Mouse (Mus musculus) kidney, postnatal 4 days (tissue): ENCODE measurements around the gene Prkn.

ENCODE experiments used
- DNase-seq, 2 experiments: peaks; one replicate each; pipeline ENCODE4 v3.0.0; 2021; ENCODE audit warnings: mixed read lengths in 2 of 2

Gene Prkn

GRCm38 (mm10) chr17:12051031-12051430 lies 1210.8 kb downstream of the Prkn start:
- no peak for DNase-seq

- no peak for DNase-seq
Observed at GRCm38 (mm10) chr17:12052651-12053050, 1212.5 kb downstream of the Prkn start.

GRCm38 (mm10) chr17:12059041-12059440 lies 1218.9 kb downstream of the Prkn start:
- DNase-seq: no peak

DNA sequence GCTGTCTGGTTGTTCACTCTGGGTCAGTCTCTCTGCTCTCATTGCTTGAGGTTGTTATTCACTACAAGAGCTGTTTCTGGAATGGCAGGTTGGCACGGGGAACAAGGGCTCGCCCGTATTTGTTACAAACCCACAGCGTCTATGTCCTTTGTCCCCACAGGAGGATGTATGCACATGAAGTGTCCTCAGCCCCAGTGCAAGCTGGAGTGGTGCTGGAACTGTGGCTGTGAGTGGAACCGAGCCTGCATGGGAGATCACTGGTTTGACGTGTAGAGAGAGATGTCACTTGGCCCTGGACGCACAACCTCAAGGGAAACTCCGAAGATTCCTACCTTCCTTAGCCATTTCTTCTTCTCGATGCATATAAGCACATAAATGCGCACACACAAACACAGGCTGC lies 1221.2 kb downstream of the Prkn start:
- DNase-seq: no peak

DNA sequence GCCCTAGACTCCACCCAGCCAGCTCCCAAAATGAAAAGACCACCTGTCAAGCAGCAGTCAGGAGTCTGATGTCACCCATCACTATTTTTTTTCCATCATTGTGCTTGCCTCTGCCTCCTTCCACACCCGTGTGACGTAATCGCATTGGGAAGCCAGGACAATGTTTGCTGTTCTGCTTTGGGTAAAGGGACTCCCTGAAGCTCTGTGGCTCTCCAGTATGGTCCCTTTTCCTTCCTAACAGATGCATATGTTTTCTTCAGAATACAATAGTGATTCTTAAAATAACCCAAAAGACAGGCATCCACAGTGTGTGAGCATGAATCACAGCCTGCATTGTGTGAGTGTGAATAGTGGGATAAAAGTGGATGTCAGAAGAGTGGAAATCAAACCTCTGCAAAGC lies 1222.7 kb downstream of the Prkn start:
- no peak for DNase-seq

DNA sequence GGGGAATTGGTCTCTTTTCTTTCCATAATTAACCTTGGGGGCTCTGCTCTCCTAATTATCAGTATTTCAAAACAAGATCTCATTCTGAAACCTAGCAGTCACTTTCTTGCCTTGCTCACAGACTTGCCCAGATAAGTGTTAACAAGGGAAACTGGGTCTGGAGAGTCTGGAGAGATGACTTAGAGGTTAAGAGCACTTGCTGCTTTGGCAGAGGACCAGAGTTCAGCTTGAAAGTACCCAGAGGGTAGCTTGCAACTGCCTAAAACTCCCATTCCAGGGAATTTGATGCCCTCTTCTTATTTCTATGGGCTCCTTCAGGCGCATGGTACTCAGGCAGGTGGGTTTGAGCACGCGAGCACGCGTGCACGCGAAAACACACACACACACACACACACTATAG lies 1223.3 kb downstream of the Prkn start:
- no peak for DNase-seq

DNA sequence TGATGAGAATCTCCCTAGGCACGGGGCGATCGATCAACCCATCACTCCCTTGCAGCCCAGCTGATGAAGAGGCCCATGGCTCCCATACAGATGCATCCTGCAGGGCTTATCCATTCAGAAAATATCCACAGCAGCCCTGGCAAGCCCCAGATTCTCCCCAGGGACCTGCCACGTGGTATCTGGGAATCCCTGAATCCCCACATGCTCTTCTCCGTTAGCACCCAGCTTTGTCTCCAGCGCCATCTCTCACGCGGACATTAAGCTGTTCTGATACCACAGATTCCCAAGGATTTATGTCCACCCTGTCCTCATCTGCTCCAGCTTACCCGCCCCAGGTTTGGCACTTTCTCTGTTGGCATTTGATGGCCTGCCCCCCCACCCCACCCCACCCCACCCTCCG lies 1225.9 kb downstream of the Prkn start:
- no peak for DNase-seq

DNA sequence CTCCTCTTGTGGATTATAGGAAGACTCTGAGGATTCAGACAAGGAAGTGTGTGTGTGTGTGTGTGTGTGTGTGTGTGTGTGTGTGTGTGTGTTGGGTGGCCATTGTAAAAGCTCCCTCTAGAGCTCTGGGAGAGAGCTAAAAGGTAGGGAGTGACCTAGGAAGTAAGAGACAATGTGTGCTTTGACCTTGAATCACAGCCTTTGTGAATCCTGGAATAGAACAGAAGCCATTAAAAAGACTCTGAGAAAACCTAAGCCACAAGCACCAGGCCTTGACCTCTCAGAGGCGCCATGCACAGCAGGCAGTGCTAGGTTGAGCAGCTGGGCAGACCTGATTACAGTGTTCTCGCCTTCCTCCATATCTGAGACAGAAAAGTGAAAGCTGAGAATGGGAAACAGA lies 1236.6 kb downstream of the Prkn start:
- DNase-seq: no peak

DNA sequence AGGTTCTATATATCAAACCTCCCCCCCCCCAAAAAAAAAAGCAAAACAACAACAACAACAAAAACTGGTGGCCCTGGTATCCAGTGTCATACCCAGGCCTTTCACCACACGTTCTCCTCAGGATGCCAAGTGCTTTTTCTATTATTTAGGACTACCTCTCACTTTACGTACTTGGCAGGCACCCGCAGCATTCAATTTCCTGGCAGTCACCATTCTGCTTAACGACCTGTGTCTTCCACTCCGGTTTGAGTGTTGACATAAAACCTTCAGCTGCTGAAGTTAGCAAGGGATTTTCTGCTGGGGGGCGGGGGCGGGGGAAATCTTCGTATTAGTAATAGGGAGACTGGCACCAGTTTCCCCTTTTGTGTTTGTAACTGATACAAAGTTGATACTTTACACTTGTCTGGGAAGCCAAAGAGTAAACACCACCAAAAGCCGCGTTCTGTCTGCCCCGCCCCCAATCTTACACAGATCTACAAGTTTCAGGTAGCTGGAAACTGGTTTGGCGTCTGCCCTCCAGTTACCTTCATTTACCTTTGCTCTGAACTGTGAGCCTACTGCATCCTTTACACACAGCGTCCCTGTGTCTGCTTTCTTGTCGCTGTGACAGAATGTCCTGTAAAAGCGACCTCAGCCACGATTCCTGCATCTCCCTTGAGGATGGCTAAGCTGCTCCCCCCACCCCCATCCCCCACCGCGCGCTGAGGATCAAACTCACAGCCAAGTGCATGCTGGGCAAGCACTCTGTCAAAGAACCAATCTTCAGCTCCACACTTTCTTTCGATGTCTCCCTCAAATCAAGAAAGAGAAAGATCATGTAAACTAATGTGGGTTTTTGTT lies 1240.7 kb downstream of the Prkn start:
- DNase-seq: peak; percentile 21 to 39

GRCm38 (mm10) chr17:12082201-12082600 lies 1242.0 kb downstream of the Prkn start:
- DNase-seq: no peak

DNA sequence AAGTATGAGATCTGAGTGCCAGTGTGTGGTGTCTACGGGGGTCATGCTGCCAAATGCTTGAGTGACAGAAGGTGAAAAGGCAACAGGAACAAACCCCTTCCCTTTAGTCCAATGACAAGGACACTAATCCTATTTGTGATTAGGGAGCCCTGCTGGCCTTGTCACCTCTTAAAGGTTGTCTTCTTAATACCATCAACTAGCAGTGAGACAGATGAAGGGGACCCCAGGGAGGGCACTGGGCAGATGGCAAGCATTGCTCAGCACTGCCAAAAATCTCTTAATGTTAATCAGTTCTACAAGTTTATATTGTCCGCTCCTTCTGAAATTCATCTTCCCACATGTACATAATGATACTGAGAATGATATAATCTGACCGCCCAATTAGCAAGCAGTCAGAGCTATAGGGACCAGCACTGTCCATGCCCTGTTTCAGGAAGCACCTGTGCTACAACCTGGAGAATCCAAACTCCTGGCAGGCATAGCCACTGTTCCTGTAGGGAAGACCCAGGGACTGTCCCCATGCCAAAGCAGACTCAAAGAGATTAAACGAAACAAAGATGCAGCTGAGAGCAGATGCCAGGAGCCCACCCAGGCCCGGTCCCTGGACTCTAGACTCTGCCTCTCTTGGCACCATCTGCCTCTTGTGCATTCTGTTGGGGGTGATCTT lies 1250.2 kb downstream of the Prkn start:
- DNase-seq: no peak

DNA sequence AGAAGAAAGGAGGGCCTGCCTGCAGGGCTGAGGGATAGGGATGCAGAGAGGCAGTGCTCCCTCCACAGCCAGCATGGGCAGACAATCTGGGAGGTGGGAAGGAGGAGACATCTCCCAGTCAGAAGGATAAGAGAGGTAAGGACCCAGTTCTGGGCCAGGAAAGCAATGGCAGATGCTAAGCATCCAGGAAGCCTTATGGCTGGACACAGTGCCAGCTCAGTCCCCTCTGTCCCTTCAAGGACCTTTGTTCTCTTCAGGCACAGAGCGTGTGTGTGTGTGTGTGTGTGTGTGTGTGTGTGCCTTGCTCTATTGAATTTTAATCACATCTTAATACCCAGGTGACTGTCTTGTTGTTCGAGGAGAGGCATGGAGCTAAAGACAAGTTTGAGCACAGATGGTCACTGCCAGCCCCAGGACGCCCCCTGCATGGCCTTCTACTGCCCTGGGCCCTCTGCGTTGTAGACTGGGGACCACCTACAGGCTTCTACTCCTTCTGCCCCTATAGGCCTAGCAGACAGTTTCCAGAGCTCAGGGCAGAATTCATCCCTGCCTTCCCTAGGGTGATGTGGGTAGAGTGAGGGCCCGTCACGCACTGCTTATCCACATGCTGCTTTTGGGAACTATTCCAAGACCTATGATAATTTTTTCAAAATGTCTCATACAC lies 1252.8 kb downstream of the Prkn start:
- no peak for DNase-seq

GRCm38 (mm10) chr17:12094016-12094415 lies 1253.8 kb downstream of the Prkn start:
- no peak for DNase-seq

- no peak for DNase-seq
Observed at GRCm38 (mm10) chr17:12094827-12095590, 1254.8 kb downstream of the Prkn start.

DNA sequence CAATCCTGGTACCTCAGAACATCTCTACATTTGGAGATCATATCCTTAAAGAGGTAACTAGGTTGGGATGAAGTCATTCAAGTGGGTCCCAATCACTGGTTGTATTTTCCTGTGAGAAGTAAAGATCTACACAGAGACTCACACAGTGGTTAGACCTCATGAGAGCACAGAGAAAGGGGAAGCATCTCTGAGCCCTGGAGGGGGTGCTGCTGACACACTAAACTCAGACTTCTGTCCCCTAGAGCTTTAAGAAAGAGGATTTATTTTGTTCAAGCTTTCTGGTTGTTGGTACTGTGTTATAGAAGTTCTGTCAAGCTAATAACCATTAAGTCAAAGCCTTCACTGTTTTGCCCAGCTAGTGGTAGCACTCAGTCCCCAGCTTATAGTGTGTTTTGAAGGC lies 1259.2 kb downstream of the Prkn start:
- DNase-seq: no peak

DNA sequence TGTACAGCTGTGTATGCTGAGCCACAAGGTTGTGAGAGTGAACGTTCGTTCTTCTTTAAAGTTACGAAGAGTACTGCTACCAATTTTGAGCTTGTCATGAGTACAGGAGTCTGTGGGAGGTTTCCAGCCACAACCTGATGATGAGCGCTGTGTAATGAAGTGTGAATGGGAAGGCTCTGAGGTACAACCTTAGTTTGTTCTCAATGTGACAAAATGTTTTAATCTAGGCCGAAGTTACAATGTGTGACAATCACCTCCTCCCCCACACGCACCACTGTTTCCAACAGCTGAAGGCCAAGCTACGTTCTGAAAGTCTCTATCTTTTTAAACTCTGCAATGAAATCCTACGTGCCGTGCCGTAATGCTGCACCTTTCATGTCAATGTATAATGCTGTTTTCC lies 1262.1 kb downstream of the Prkn start:
- DNase-seq: no peak

GRCm38 (mm10) chr17:12103781-12104180 lies 1263.6 kb downstream of the Prkn start:
- peak; percentile 33 to 36 for DNase-seq

DNA sequence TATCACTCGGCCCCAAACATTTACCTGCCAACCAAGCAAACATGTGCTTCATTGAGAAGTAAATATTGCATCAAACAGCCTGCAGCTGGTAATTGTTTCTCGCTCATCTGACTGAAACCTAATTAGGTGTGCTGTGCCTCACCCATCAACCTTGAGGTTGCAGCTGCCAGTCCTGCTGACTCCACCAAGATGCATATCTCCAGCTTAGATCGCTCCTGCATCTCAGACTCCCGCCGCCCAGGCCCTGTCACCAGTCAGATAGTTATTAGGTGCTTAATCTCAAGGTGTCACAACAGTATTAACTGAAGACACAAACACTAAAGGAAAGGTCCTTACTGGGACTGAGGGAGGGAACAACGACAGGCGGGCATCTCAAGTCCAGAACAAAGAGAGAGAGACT lies 1264.1 kb downstream of the Prkn start:
- DNase-seq: no peak

- no peak for DNase-seq
Observed at GRCm38 (mm10) chr17:12104690-12105089, 1264.5 kb downstream of the Prkn start.

DNA sequence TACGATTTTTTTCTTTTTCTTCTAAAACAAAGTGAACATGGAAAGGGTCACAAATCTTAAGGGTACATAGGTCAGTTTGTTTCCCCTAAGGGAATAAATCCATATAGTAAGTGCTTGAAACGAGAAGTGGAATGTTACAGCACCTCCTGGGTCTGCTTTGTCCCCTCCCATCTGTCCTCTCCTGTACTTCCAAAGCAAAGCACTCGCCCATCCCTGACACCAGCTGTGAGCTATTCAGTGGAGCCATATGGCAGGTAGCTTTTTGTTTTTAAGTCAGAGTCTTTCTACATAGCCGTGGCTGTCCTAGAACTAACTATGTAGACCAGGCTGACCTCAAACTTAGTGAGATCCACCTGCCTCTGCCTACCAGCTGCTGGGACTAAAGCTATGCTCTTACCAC lies 1266.1 kb downstream of the Prkn start:
- no peak for DNase-seq
